Mouse (Mus musculus): Measurements from ENCODE around the gene Nop53. TPM values are rescaled to one million over a fixed set of nuclear protein-coding genes. Genes with fewer than 3 reads are reported as not detected.
A peak's percentile ranks its signal among the peaks of the same experiment; 100 is the strongest.

Nop53 gene
- polyA plus RNA-seq (2015; fragmentation: Nextera tagmentation; extraction: Ambion mirVana), result 82.6 and 90.6 TPM in 2 replicates

GRCm38 (mm10) chr7:15945721-15946536 lies at the start of gene Nop53:
Gene Nop53, minus strand, starts transcription at chr7:15946074.
- H3K36me3 ChIP-seq (replicated peaks; ENCODE audit: insufficient read depth, low read length), result peaks cover 36% of the 10 kb centered on the region
- peak within 1 kb of the TSS; percentile 87 for H3K4me2 ChIP-seq (ENCODE audit: low read depth, low read length)
- H3K9ac ChIP-seq (replicated peaks), result peak within 1 kb of the TSS; percentile 83
- ATAC-seq (peak; percentile 89), DNase-seq (peak; percentile 93)
- H3K27ac ChIP-seq (ENCODE audit: low read depth), result peak within 1 kb of the TSS; percentile 98
- H3K9me3 ChIP-seq (ENCODE audit: low read length), result no peaks in the 10 kb centered on the region
- TF ChIP-seq EP300 (IDR thresholded peaks at IDR 0.05; ENCODE audit: low read depth) (peak; percentile 66), CTCF (IDR thresholded peaks at IDR 0.05; ENCODE audit: low read depth) (no peak)
- H3K4me3 ChIP-seq (ENCODE audit: low read depth, low read length), result peak within 1 kb of the TSS; percentile 90
- H3K27me3 ChIP-seq (ENCODE audit: insufficient read depth, low read length), result no peaks in the 10 kb centered on the region
- H3K4me1 ChIP-seq (ENCODE audit: insufficient read depth), result peaks cover 36% of the 10 kb centered on the region
- 2% methylated on average over 59 of the region's 59 CpGs for WGBS (ENCODE audit: insufficient replicate concordance)

GRCm38 (mm10) chr7:15993789-15994188 lies 47.9 kb upstream of the Nop53 start:
- no peaks in the 10 kb centered on the region for H3K27me3 ChIP-seq (ENCODE audit: insufficient read depth, low read length)
- no peaks in the 10 kb centered on the region for H3K9me3 ChIP-seq (ENCODE audit: low read length)
- no peak for ATAC-seq
- TF ChIP-seq EP300 (IDR thresholded peaks at IDR 0.05; ENCODE audit: low read depth) (no peak), CTCF (IDR thresholded peaks at IDR 0.05; ENCODE audit: low read depth) (no peak)
- no peak overlapping the region for H3K9ac ChIP-seq (replicated peaks)
- WGBS (ENCODE audit: insufficient replicate concordance), result 90% methylated on average over 4 of the region's 4 CpGs
- peaks cover 58% of the 10 kb centered on the region for H3K36me3 ChIP-seq (replicated peaks; ENCODE audit: insufficient read depth, low read length)
- H3K4me2 ChIP-seq (ENCODE audit: low read depth, low read length), result no peak overlapping the region
- no peaks in the 10 kb centered on the region; the same call in 1 of the 2 replicates for H3K4me1 ChIP-seq (ENCODE audit: insufficient read depth)
- DNase-seq, result no peak
- H3K27ac ChIP-seq (ENCODE audit: low read depth), result no peak overlapping the region
- H3K4me3 ChIP-seq (ENCODE audit: low read depth, low read length), result no peak overlapping the region

GRCm38 (mm10) chr7:15993152-15993551 lies 47.3 kb upstream of the Nop53 start:
- no peaks in the 10 kb centered on the region for H3K27me3 ChIP-seq (ENCODE audit: insufficient read depth, low read length)
- H3K36me3 ChIP-seq (replicated peaks; ENCODE audit: insufficient read depth, low read length), result peaks cover 63% of the 10 kb centered on the region
- no peaks in the 10 kb centered on the region; the same call in 1 of the 2 replicates for H3K4me1 ChIP-seq (ENCODE audit: insufficient read depth)
- no peak overlapping the region for H3K9ac ChIP-seq (replicated peaks)
- no peak for TF ChIP-seq CTCF (IDR thresholded peaks at IDR 0.05; ENCODE audit: low read depth)
- no peak for TF ChIP-seq EP300 (IDR thresholded peaks at IDR 0.05; ENCODE audit: low read depth)
- 51% methylated on average over 3 of the region's 3 CpGs for WGBS (ENCODE audit: insufficient replicate concordance)
- no peaks in the 10 kb centered on the region for H3K9me3 ChIP-seq (ENCODE audit: low read length)
- H3K4me2 ChIP-seq (ENCODE audit: low read depth, low read length), result no peak overlapping the region
- no peak overlapping the region for H3K4me3 ChIP-seq (ENCODE audit: low read depth, low read length)
- ATAC-seq, result peak; percentile 15; the same call in 1 of the 2 replicates
- DNase-seq, result no peak
- no peak overlapping the region for H3K27ac ChIP-seq (ENCODE audit: low read depth)

GRCm38 (mm10) chr7:15991764-15992163 lies 45.9 kb upstream of the Nop53 start:
- no peak overlapping the region for H3K4me2 ChIP-seq (ENCODE audit: low read depth, low read length)
- H3K9ac ChIP-seq (replicated peaks), result no peak overlapping the region
- H3K36me3 ChIP-seq (replicated peaks; ENCODE audit: insufficient read depth, low read length), result peaks cover 67% of the 10 kb centered on the region
- H3K27me3 ChIP-seq (ENCODE audit: insufficient read depth, low read length), result no peaks in the 10 kb centered on the region
- ATAC-seq (no peak), DNase-seq (no peak)
- no peaks in the 10 kb centered on the region for H3K9me3 ChIP-seq (ENCODE audit: low read length)
- no peak overlapping the region for H3K4me3 ChIP-seq (ENCODE audit: low read depth, low read length)
- WGBS (ENCODE audit: insufficient replicate concordance), result 66% methylated on average over 3 of the region's 3 CpGs
- no peaks in the 10 kb centered on the region; the same call in 1 of the 2 replicates for H3K4me1 ChIP-seq (ENCODE audit: insufficient read depth)
- H3K27ac ChIP-seq (ENCODE audit: low read depth), result no peak overlapping the region
- TF ChIP-seq EP300 (IDR thresholded peaks at IDR 0.05; ENCODE audit: low read depth) (no peak), CTCF (IDR thresholded peaks at IDR 0.05; ENCODE audit: low read depth) (no peak)

GRCm38 (mm10) chr7:15987661-15988356 lies 41.9 kb upstream of the Nop53 start:
- no peak for TF ChIP-seq CTCF (IDR thresholded peaks at IDR 0.05; ENCODE audit: low read depth)
- peaks cover 43% of the 10 kb centered on the region for H3K36me3 ChIP-seq (replicated peaks; ENCODE audit: insufficient read depth, low read length)
- WGBS (ENCODE audit: insufficient replicate concordance), result 88% methylated on average over 16 of the region's 16 CpGs
- H3K27me3 ChIP-seq (ENCODE audit: insufficient read depth, low read length), result no peaks in the 10 kb centered on the region
- no peak overlapping the region for H3K9ac ChIP-seq (replicated peaks)
- DNase-seq (no peak), ATAC-seq (no peak)
- no peak overlapping the region for H3K4me3 ChIP-seq (ENCODE audit: low read depth, low read length)
- H3K9me3 ChIP-seq (ENCODE audit: low read length), result no peaks in the 10 kb centered on the region
- no peaks in the 10 kb centered on the region for H3K4me1 ChIP-seq (ENCODE audit: insufficient read depth)
- no peak overlapping the region for H3K27ac ChIP-seq (ENCODE audit: low read depth)
- H3K4me2 ChIP-seq (ENCODE audit: low read depth, low read length), result no peak overlapping the region

- 21% methylated on average over 4 of the region's 4 CpGs for WGBS (ENCODE audit: insufficient replicate concordance)
- H3K9me3 ChIP-seq (ENCODE audit: low read length), result no peaks in the 10 kb centered on the region
- no peaks in the 10 kb centered on the region for H3K27me3 ChIP-seq (ENCODE audit: insufficient read depth, low read length)
- peaks cover 28% of the 10 kb centered on the region for H3K36me3 ChIP-seq (replicated peaks; ENCODE audit: insufficient read depth, low read length)
- no peak for ATAC-seq
- H3K4me2 ChIP-seq (ENCODE audit: low read depth, low read length), result no peak overlapping the region
- no peak for DNase-seq
- no peak overlapping the region for H3K27ac ChIP-seq (ENCODE audit: low read depth)
- no peak overlapping the region for H3K9ac ChIP-seq (replicated peaks)
- TF ChIP-seq EP300 (IDR thresholded peaks at IDR 0.05; ENCODE audit: low read depth) (no peak), CTCF (IDR thresholded peaks at IDR 0.05; ENCODE audit: low read depth) (peak; percentile 85)
- no peak overlapping the region for H3K4me3 ChIP-seq (ENCODE audit: low read depth, low read length)
- peaks cover 14% of the 10 kb centered on the region; the same call in 1 of the 2 replicates for H3K4me1 ChIP-seq (ENCODE audit: insufficient read depth)
Observed at GRCm38 (mm10) chr7:15982729-15983407, 37.0 kb upstream of the Nop53 start.
